Mouse (Mus musculus) liver, postnatal 0 days (tissue): ENCODE measurements around the gene Scn1b. TPM values are rescaled to one million over a fixed set of nuclear protein-coding genes. Genes with fewer than 3 reads are reported as not detected.

Experiments used
- ATAC-seq: fragments of 200-750 bp; cut with Nextera tagmentation; 2 replicates; pipeline ENCODE4 v1.8.0; 2017; ENCODE audit warnings: mild to moderate bottlenecking, moderate library complexity
- DNase-seq: peaks from one replicate; pipeline ENCODE4 v3.0.0-alpha.2; 2016
- H3K27ac ChIP-seq: fragments of 300-500 bp; sonication (generic); 2 replicates; pipeline ENCODE4 v1.5.1; 2014; ENCODE audit warnings: antibody characterized with exemption, moderate library complexity, mild to moderate bottlenecking, low read depth
- H3K27me3 ChIP-seq: fragments of 300-500 bp; sonication (generic); 2 replicates; pipeline ENCODE4 v1.6.1; 2014; ENCODE audit warnings: low read length, control low read depth, mixed read lengths; ENCODE audit not compliant: insufficient read depth
- H3K36me3 ChIP-seq: fragments of 300-500 bp; sonication (generic); replicated peaks from 2 replicates; pipeline ENCODE4 v1.6.1; 2014; ENCODE audit warnings: mild to moderate bottlenecking, control low read depth, low read length, moderate library complexity, mixed read lengths; ENCODE audit not compliant: insufficient read depth
- H3K4me1 ChIP-seq: fragments of 300-500 bp; sonication (generic); 2 replicates; pipeline ENCODE4 v1.6.1; 2014; ENCODE audit warnings: antibody characterized with exemption, mild to moderate bottlenecking, control low read depth; ENCODE audit not compliant: insufficient read depth
- H3K4me2 ChIP-seq: fragments of 300-500 bp; sonication (generic); 2 replicates; pipeline ENCODE4 v1.6.1; 2014; ENCODE audit warnings: low read depth, mild to moderate bottlenecking, low read length, moderate library complexity, mixed read lengths
- H3K4me3 ChIP-seq: fragments of 300-500 bp; sonication (generic); 2 replicates; pipeline ENCODE4 v1.5.1; 2014; ENCODE audit warnings: low read depth, low read length
- H3K9ac ChIP-seq: fragments of 300-500 bp; sonication (generic); replicated peaks from 2 replicates; pipeline ENCODE4 v1.6.1; 2014; ENCODE audit warnings: mild to moderate bottlenecking, moderate library complexity
- H3K9me3 ChIP-seq: fragments of 300-500 bp; sonication (generic); 2 replicates; pipeline ENCODE4 v1.6.1; 2016; ENCODE audit warnings: mild to moderate bottlenecking, control low read depth, low read length, mixed read lengths
- CTCF ChIP-seq: sonication (generic); IDR thresholded peaks from 2 replicates; pipeline ENCODE4 v1.5.1; 2016; ENCODE audit warnings: antibody characterized with exemption, low read depth
- EP300 ChIP-seq: IDR thresholded peaks from 2 replicates; pipeline ENCODE4 v1.6.1; 2016; ENCODE audit warnings: antibody characterized with exemption, low read depth, mild to moderate bottlenecking
- WGBS: fragments of 180-500 bp; shearing (Covaris S2); extraction: QIAGEN DNeasy Blood & Tissue Kit; methylation state at CpG from one replicate; pipeline ENCODE4 v1.1.7; 2014; ENCODE audit not compliant: insufficient replicate concordance; 5-methylcytosine and 5-hydroxymethylcytosine counted together
- polyA plus RNA-seq: library from polyadenylated mRNA; unstranded; fragments of >200 nt; fragmentation: Nextera tagmentation; extraction: Ambion mirVana; gene quantifications from 2 replicates; pipeline ENCODE4 v1.2.1, GENCODE M21; 2015

Gene Scn1b
- polyA plus RNA-seq, 1 experiment from 2014 or later: 2.8 TPM

- Histone ChIP-seq H3K9me3 (no peaks in the 10 kb centered on the region), H3K4me2 (no peak overlapping the region), H3K9ac (no peak overlapping the region), H3K27ac (no peak overlapping the region), H3K4me3 (no peak overlapping the region), H3K4me1 (peaks cover 11% of the 10 kb centered on the region; the same call in 1 of the 2 replicates), H3K27me3 (peaks cover 30% of the 10 kb centered on the region), H3K36me3 (no peaks in the 10 kb centered on the region)
- ATAC-seq: no peak
- no peak for DNase-seq
- WGBS: 80% methylated on average over 16 of the region's 16 CpGs
- no peak for TF ChIP-seq EP300
- TF ChIP-seq CTCF: no peak
Observed at GRCm38 (mm10) chr7:31122641-31123631, 3.9 kb downstream of the Scn1b start.

GRCm38 (mm10) chr7:31119556-31119955 lies 7.2 kb downstream of the Scn1b start:
- TF ChIP-seq CTCF (no peak), EP300 (no peak)
- Histone ChIP-seq H3K9me3 (no peaks in the 10 kb centered on the region), H3K4me1 (peaks cover 7% of the 10 kb centered on the region), H3K4me2 (no peak overlapping the region), H3K9ac (no peak overlapping the region), H3K27me3 (no peaks in the 10 kb centered on the region), H3K36me3 (no peaks in the 10 kb centered on the region), H3K27ac (no peak overlapping the region), H3K4me3 (no peak overlapping the region)
- ATAC-seq (no peak), DNase-seq (no peak)
- 81% methylated on average over 5 of the region's 5 CpGs for WGBS

- Histone ChIP-seq H3K4me3 (no peak overlapping the region), H3K27me3 (no peaks in the 10 kb centered on the region), H3K9ac (no peak overlapping the region), H3K36me3 (no peaks in the 10 kb centered on the region), H3K4me1 (peaks cover 7% of the 10 kb centered on the region), H3K27ac (no peak overlapping the region), H3K9me3 (no peaks in the 10 kb centered on the region), H3K4me2 (no peak overlapping the region)
- no peak for ATAC-seq
- WGBS: 78% methylated on average over 7 of the region's 7 CpGs
- no peak for TF ChIP-seq CTCF
- no peak for TF ChIP-seq EP300
- no peak for DNase-seq
Observed at GRCm38 (mm10) chr7:31118486-31118885, 8.3 kb downstream of the Scn1b start.

- no peak overlapping the region for H3K27ac ChIP-seq
- no peaks in the 10 kb centered on the region for H3K9me3 ChIP-seq
- H3K27me3 ChIP-seq: no peaks in the 10 kb centered on the region
- H3K4me1 ChIP-seq: peaks cover 15% of the 10 kb centered on the region
- H3K36me3 ChIP-seq: no peaks in the 10 kb centered on the region
- TF ChIP-seq EP300 (no peak), CTCF (no peak)
- H3K4me3 ChIP-seq: no peak overlapping the region
- ATAC-seq (no peak), DNase-seq (no peak)
- whole genome bisulfite sequencing: 77% methylated on average over 11 of the region's 11 CpGs
- no peak overlapping the region for H3K9ac ChIP-seq
- H3K4me2 ChIP-seq: no peak overlapping the region
Observed at GRCm38 (mm10) chr7:31117465-31117864, 9.3 kb downstream of the Scn1b start.

GRCm38 (mm10) chr7:31116721-31117145 lies 10.1 kb downstream of the Scn1b start:
- no peak overlapping the region for H3K4me3 ChIP-seq
- peak overlapping the region; percentile 92 for H3K27ac ChIP-seq
- no peaks in the 10 kb centered on the region for H3K27me3 ChIP-seq
- WGBS: 55% methylated on average over 15 of the region's 16 CpGs
- H3K4me1 ChIP-seq: peaks cover 21% of the 10 kb centered on the region
- H3K4me2 ChIP-seq: no peak overlapping the region
- H3K36me3 ChIP-seq: no peaks in the 10 kb centered on the region
- no peaks in the 10 kb centered on the region for H3K9me3 ChIP-seq
- ATAC-seq: no peak
- TF ChIP-seq EP300 (no peak), CTCF (no peak)
- DNase-seq: peak; percentile 44
- H3K9ac ChIP-seq: no peak overlapping the region

GRCm38 (mm10) chr7:31115587-31116043 lies 11.2 kb downstream of the Scn1b start:
- peak; percentile 91 for ATAC-seq
- Histone ChIP-seq H3K27ac (peak overlapping the region; percentile 92), H3K9ac (peak overlapping the region; percentile 65)

More at GRCm38 (mm10) chr7:31115587-31116043, 11.2 kb downstream of the Scn1b start:
- Histone ChIP-seq H3K4me3 (0 out of 2 replicates have a peak overlapping the region, but pooled peaks have one; percentile 43), H3K27me3 (no peaks in the 10 kb centered on the region), H3K36me3 (no peaks in the 10 kb centered on the region), H3K4me1 (peaks cover 27% of the 10 kb centered on the region), H3K4me2 (peak overlapping the region; percentile 69), H3K9me3 (no peaks in the 10 kb centered on the region)
- no peak for TF ChIP-seq CTCF
- peak; percentile 71; the same call in 1 of the 2 replicates for TF ChIP-seq EP300
- DNase-seq: peak; percentile 87
- 10% methylated on average over 17 of the region's 17 CpGs for WGBS
